Mouse (Mus musculus) induced T-regulatory cell, adult 2 months (primary cell): ENCODE data around the gene Spire2.

ENCODE experiments used
- DNase-seq: peaks from one replicate; pipeline ENCODE4 v3.0.0-alpha.2; 2012; ENCODE audit warnings: low read depth

The Spire2 gene

GRCm38 (mm10) chr8:123334467-123334866 lies 2.0 kb downstream of the Spire2 start:
- DNase-seq: no peak

DNA sequence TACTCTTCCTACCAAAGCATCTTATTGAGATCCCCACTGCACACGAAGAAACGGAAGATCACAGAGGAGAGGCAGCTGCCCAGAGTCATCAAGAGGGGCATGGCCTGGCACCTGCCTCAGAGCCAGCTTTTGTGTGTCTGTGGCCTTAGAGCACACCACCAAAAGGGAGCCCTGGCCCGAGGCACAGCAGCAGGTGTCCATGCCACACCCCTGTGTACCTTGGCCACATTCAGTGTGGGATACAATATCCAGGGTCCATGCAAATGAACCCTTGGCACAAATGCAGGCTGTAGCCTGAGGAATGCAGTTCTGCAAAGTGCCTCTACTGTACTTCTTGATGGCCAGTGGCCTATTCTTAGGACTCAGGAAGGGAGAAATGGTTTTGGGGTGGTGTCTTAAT lies 5.0 kb downstream of the Spire2 start:
- no peak for DNase-seq

DNA sequence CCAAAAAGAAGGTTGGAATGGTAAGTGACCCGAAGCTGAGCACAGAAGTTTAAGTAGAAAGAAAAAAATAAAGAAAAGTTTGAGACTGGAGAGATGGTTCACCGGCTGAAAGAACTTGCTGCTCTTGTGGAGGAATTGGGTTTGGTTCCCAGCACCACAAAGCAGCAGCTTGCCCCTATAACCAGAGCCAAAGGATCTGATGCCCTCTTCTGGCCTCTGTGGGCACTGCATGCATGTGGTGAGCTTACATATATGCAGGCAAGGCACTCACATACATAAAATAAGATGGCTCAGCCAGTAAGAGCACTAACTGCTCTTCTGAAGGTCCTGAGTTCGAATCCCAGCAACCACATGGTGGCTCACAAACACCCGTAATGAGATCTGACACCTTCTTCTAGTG lies 7.6 kb downstream of the Spire2 start:
- DNase-seq: peak; percentile 46

GRCm38 (mm10) chr8:123341040-123342015 lies 8.8 kb downstream of the Spire2 start:
- DNase-seq: peak; percentile 36

DNA sequence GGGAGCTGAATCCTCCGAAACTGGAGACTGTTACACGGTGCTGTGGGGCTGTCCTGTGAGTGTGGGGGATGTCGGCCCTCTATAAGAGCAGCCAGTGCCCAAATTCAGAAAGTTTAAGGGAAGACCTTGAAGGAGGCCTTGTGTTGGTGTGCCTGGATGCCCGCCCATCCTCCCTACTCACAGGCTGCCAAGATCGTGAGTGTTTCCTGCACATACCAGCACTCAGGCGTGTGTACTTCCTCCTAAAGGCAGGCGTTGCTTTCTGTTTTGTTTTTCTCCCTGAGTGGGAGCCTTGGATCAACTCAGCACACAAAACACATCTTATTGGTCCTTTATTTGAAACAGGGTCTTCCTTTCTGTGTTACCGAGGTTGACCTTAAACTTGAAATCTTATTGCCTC lies 9.7 kb downstream of the Spire2 start:
- DNase-seq: no peak

DNA sequence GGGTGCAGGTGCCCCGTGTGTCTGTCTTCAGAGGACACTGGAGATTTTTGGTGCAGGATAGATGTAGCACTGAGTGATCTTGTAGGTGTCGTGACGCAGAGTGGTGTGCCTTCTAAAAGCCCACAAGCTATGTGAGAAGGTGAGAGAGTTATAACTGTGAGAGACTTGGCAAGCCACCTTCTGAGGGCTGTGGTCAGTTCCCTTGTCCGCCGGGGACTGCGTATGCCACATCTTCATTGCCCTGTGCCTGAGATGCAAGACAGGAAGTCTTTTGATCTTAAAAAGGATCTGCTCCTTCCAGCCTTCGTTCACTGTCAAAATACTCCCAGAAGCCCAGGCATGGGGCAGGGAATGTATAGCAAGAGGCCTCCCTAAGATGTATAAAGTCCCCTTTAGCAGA lies 10.4 kb downstream of the Spire2 start:
- DNase-seq: no peak

DNA sequence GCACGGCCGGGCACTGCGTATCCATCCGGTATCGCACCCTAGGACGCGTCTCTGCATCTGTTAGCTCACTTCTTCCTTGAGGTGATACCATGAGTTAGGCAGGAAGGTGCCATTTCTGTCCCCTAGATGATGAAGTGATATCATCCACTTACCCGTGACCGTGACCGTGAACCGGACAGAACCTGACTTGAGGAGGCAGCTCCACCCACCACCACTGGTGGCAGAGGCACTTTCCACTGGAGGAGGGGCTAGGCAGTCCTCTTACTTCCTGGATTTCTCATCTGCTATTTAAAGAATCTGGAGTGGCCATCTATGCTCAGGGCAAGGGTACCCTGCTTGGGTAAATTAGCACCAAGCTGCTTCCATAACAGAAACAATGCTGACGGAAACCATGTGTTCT lies 10.9 kb downstream of the Spire2 start:
- DNase-seq: no peak

DNA sequence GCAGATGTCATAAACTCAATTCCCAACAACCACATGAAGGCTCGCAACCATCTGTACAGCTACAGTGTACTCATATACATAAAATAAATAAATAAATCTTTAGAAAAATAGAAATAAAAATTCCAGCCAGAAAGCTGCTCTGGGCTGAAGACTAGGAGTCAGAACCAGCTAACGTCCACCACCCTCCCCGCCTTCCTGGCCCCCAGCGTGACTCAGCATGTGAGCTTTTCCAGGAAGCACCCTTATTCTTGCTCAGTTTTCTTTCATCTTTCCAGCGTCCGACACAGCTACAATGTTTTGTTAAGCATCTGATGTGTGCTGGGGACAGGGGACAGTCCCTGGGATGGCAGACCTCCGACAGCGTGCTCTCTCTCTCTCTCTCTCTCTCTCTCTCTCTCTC lies 12.6 kb downstream of the Spire2 start:
- DNase-seq: no peak

DNA sequence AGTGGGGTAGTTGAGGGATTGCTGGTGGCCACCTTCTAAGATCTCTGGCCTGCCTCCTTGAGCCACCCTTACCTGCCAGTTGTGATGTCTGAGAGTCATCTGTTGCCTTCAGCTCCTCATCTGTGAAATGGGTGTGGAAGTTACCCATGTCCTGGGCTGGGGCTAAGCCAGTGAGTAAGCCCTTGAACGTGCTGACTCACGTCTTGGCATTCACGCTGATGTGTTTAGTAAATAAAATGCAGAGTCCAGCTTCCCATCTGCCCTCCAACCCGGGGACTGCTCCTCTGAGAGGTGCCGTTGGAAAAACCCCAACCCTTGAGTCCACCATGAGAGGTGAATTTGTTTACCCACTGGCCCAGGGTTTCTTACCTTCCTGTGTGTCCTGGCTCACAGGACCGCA lies 13.3 kb downstream of the Spire2 start:
- DNase-seq: no peak

DNA sequence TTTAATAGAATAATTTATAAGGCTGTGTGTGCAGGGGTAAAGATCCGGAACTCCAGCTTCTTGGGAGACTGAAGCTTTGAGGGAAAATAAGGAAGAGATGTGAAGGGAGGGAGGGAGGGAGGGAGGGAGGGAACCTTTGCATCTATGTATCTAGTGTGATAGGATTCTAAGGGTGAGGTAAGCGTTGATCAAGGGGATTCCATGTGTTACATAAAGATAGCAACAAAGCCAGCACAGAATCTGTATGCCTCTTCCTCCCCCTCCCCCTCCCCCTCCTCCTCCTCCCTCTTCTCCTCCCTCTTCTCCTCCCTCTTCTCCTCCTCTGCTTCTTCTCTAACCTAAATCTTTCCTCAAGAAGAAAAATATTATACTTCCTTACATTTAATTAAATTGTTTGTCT lies 14.8 kb downstream of the Spire2 start:
- no peak for DNase-seq

DNA sequence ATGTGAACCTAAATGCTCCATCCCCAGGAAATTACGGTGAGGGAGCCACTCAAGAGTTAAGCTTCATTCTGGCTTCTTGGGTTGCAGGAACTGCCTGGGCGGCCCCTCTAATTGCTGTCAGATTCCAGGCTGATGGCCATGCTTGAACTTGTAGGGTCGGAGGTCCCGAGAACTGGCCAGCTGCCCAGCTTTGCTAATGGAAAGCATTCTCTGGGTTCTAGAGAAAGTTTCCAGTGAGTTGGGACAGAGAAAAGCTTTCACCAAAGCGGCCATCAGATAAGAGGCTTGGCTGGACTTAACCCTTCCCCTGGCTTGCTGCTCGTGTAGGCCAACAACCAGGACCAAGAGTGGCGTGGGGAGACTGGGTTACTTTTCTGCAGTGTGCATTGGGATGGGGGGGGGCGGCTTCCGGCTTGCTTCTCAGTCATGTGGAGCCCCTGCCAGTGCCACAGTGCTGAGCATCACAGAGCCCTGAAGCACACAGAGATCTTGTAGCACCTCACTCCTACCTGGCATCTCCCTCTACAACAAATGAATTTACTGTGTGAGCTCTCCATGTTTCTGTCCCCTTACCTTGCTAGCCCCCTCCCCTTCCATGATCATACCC lies 15.8 kb downstream of the Spire2 start:
- no peak for DNase-seq

GRCm38 (mm10) chr8:123349073-123349472 lies 16.6 kb downstream of the Spire2 start:
- no peak for DNase-seq

DNA sequence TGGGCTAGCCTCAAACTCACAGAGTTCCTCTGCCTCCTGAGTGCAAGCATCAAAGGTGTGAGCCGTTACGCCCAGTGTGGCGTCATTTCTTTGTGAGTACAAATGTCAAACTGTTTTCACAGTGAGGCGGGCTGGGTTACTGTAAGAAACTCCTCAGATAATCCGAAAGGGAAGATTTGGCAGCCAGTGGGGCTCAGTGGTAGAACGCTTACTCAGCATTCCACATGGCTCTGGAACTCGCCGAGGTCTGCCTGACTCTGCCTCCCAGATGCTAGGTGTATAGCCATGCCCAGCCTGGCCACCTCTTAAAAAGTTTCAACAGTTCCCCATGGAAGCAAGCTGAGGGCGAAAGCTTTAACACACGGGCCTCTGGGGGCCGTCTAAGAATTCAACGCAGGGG lies 19.6 kb downstream of the Spire2 start:
- no peak for DNase-seq

GRCm38 (mm10) chr8:123352786-123353185 lies 20.3 kb downstream of the Spire2 start:
- DNase-seq: peak; percentile 36

GRCm38 (mm10) chr8:123353216-123353615 lies 20.7 kb downstream of the Spire2 start:
- DNase-seq: no peak

GRCm38 (mm10) chr8:123361082-123361739 lies 28.7 kb downstream of the Spire2 start:
- peak; percentile 87 for DNase-seq

GRCm38 (mm10) chr8:123373403-123374238 lies 41.1 kb downstream of the Spire2 start, which contains the start of gene Tcf25:
TSS of gene Tcf25 (plus strand) at chr8:123373753.
- peak; percentile 97 for DNase-seq

GRCm38 (mm10) chr8:123374239-123374578 lies 41.7 kb downstream of the Spire2 start:
- DNase-seq: peak; percentile 97

DNA sequence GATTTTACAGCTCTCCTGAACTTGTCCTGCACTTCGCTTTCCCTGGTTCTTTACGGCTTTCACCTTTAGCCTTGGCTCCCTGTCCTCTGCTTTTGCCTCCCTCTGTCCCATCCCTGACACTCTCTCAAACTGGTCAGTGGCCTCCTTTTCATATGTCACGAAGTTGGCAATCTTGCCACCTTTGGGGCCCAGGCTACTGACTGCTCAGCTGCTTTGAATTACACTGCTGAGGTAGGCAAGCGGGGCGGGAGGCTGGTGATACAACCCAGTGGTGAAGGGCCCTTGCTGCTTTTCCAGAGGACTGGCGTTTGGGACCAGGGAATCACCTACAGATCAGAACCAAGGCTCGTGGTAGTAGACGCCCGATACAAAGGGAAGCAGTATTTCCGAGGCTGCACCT lies 43.2 kb downstream of the Spire2 start:
- no peak for DNase-seq

DNA sequence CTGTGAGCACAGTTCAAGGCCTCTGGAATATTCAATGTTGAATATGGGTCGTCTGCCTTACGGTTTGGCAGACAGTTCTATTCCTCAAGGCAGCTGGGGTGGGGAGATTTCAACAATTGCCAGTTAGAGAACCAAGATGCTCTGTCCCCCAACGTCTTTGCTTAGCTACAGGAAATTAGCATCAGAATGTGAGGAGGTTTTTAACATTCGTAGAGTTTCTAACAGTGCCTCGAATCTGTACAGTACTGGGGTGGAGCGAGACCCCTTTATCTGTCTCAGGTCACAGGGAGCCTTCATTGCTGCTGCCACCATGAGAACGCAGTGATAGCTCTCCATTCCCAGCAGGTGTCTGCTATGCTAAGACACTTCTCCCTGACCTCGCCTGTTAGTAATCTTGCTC lies 43.6 kb downstream of the Spire2 start:
- no peak for DNase-seq

DNA sequence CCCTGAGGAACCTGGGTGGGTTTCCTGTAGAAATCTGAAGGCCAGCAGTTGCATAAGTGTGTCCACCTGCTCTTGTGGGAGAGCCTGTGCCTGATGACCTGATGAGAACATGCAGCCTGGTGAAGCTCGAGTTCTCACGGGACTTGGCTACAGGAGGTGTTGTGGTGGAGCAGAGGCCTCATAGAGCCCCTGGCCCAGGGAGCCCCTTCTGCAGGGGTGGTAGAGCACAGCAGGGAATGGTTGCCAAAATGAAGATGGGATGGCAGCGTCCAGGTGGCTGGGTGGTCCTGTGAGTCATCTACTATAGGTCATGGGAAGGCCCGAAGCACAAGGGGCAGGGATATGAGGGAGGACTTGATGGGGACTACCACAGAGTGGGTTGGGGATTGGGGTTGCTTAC lies 49.2 kb downstream of the Spire2 start:
- DNase-seq: no peak

GRCm38 (mm10) chr8:123382516-123382915 lies 50.0 kb downstream of the Spire2 start:
- no peak for DNase-seq
